Mouse (Mus musculus): ENCODE measurements at regions not wholly inside any gene's neighbourhood (a gene's known extent, or its start where the extent isn't known, plus 50 kb on each side); places are given as distances from the start of the nearest gene placed in this dataset.

DNA sequence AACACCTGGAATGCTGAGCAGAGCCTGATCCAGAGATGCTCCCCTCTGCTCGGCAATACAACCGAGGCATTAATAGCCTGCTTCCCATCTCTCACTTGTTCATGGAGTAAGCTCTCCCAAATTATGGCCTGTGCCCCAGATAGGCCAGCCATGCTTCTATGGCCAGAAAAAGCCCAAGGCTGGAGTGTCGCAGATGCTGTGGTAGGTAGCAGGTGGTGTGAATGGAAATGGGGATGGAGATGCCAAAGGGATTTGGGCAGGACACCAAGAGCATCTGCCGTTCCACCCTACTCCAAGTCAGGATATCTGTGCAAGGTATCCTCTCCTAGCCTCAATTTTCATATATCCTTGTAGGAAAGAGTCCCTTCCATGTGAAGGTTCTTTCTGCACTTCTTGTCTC is 145.2 kb upstream of the Klf12 start:
- no peak overlapping the region for H3K4me3 ChIP-seq (ENCODE audit: control insufficient read depth, low read depth, low read length)
- no peaks in the 10 kb centered on the region for H3K27me3 ChIP-seq (ENCODE audit: control insufficient read depth, insufficient read depth, low read length)
- H3K36me3 ChIP-seq (ENCODE audit: control insufficient read depth, insufficient read depth, low read length) = no peaks in the 10 kb centered on the region
- no peak overlapping the region for H3K27ac ChIP-seq (ENCODE audit: control insufficient read depth, insufficient read depth, low read depth, low read length)
- TF ChIP-seq CTCF (IDR thresholded peaks at IDR 0.05; ENCODE audit: control insufficient read depth, insufficient read depth, insufficient replicate concordance, low read depth, low read length) (no peak), POLR2A (IDR thresholded peaks at IDR 0.05; ENCODE audit: control insufficient read depth, low read depth, low read length) (no peak)
- H3K4me1 ChIP-seq (ENCODE audit: control insufficient read depth, insufficient read depth, low read length) = no peaks in the 10 kb centered on the region

GRCm38 (mm10) chr14:100426399-100426798 is 141.9 kb upstream of the Klf12 start:
- Histone ChIP-seq H3K4me3 (ENCODE audit: control insufficient read depth, low read depth, low read length) (no peak overlapping the region), H3K27ac (ENCODE audit: control insufficient read depth, insufficient read depth, low read depth, low read length) (no peak overlapping the region)
- TF ChIP-seq CTCF (IDR thresholded peaks at IDR 0.05; ENCODE audit: control insufficient read depth, insufficient read depth, insufficient replicate concordance, low read depth, low read length) (no peak), POLR2A (IDR thresholded peaks at IDR 0.05; ENCODE audit: control insufficient read depth, low read depth, low read length) (no peak)

DNA sequence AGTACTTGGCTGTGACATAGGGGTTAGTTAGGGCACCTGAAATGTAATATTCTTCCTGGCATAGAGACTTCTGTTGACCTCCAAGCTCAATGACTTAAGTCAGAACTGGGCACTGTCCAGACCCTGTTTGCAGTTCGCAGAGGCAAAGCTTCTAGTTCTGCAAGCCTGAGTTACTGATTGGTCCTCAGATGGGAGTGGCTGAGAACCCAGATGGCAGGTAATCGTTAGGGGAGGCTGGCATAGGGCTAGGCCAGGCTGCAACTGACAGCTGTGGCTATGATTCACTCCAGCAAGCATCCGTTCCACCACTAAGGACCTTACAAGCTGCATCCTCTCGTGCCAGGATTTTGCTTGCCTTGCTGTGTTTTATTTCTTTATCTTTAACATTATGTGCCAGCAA is 139.3 kb upstream of the Klf12 start:
- TF ChIP-seq CTCF (IDR thresholded peaks at IDR 0.05; ENCODE audit: control insufficient read depth, insufficient read depth, insufficient replicate concordance, low read depth, low read length) = no peak
- TF ChIP-seq POLR2A (IDR thresholded peaks at IDR 0.05; ENCODE audit: control insufficient read depth, low read depth, low read length) = no peak

More at GRCm38 (mm10) chr14:100426399-100426798, 141.9 kb upstream of the Klf12 start:
- no peaks in the 10 kb centered on the region for H3K27me3 ChIP-seq (ENCODE audit: control insufficient read depth, insufficient read depth, low read length)
- no peaks in the 10 kb centered on the region for H3K36me3 ChIP-seq (ENCODE audit: control insufficient read depth, insufficient read depth, low read length)
- no peaks in the 10 kb centered on the region for H3K4me1 ChIP-seq (ENCODE audit: control insufficient read depth, insufficient read depth, low read length)

DNA sequence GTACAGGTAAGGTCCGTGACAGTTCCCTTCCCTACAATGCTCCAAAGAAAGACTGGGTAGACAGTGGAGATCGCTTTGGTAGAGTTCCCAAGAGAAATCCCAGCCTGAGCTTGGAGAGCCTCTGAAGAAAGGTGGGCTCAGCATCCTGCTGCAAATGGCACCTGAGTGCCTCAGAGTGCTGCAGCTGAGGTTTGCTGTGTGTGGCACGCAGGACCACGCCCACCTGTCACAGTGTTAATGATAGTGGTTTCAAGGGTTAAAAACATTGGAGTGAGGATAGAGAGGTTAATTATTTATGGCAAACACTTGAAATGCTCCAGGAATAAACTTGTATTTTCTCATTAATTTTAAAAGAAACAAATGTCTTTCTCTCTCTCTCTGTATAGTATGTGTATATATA is 137.2 kb upstream of the Klf12 start:
- H3K36me3 ChIP-seq (ENCODE audit: control insufficient read depth, insufficient read depth, low read length) = no peaks in the 10 kb centered on the region
- H3K4me3 ChIP-seq (ENCODE audit: control insufficient read depth, low read depth, low read length) = no peak overlapping the region
- H3K27ac ChIP-seq (ENCODE audit: control insufficient read depth, insufficient read depth, low read depth, low read length) = no peak overlapping the region
- H3K4me1 ChIP-seq (ENCODE audit: control insufficient read depth, insufficient read depth, low read length) = no peaks in the 10 kb centered on the region
- TF ChIP-seq CTCF (IDR thresholded peaks at IDR 0.05; ENCODE audit: control insufficient read depth, insufficient read depth, insufficient replicate concordance, low read depth, low read length) (no peak), POLR2A (IDR thresholded peaks at IDR 0.05; ENCODE audit: control insufficient read depth, low read depth, low read length) (no peak)
- no peaks in the 10 kb centered on the region for H3K27me3 ChIP-seq (ENCODE audit: control insufficient read depth, insufficient read depth, low read length)

More for the DNA sequence above, 139.3 kb upstream of the Klf12 start:
- H3K4me1 ChIP-seq (ENCODE audit: control insufficient read depth, insufficient read depth, low read length) = no peaks in the 10 kb centered on the region
- H3K27ac ChIP-seq (ENCODE audit: control insufficient read depth, insufficient read depth, low read depth, low read length) = no peak overlapping the region
- no peaks in the 10 kb centered on the region for H3K27me3 ChIP-seq (ENCODE audit: control insufficient read depth, insufficient read depth, low read length)
- no peaks in the 10 kb centered on the region for H3K36me3 ChIP-seq (ENCODE audit: control insufficient read depth, insufficient read depth, low read length)
- H3K4me3 ChIP-seq (ENCODE audit: control insufficient read depth, low read depth, low read length) = no peak overlapping the region

DNA sequence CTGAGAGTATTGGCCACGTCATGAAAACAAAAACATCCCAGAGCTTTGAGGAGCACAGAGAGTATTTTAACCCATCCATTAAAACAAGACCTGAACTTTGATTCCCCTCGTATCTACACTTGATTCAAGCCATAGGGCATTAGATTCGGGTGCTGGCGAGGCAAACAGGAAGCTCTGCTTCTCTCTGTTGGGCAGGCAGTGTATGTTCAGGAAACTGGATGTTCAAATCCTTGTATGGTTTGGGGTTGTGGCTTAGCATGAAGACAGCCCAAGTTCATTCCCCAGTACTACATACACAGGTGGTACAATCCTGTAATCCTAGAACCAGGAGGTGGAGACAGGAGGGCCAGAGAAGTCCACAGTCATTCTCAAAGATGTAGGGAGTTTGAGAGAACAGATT is 130.6 kb upstream of the Klf12 start:
- H3K36me3 ChIP-seq (ENCODE audit: control insufficient read depth, insufficient read depth, low read length) = no peaks in the 10 kb centered on the region
- TF ChIP-seq CTCF (IDR thresholded peaks at IDR 0.05; ENCODE audit: control insufficient read depth, insufficient read depth, insufficient replicate concordance, low read depth, low read length) (no peak), POLR2A (IDR thresholded peaks at IDR 0.05; ENCODE audit: control insufficient read depth, low read depth, low read length) (no peak)
- H3K27ac ChIP-seq (ENCODE audit: control insufficient read depth, insufficient read depth, low read depth, low read length) = no peak overlapping the region
- no peak overlapping the region for H3K4me3 ChIP-seq (ENCODE audit: control insufficient read depth, low read depth, low read length)
- no peaks in the 10 kb centered on the region for H3K27me3 ChIP-seq (ENCODE audit: control insufficient read depth, insufficient read depth, low read length)
- H3K4me1 ChIP-seq (ENCODE audit: control insufficient read depth, insufficient read depth, low read length) = no peaks in the 10 kb centered on the region

GRCm38 (mm10) chr14:100412211-100412610 is 127.7 kb upstream of the Klf12 start:
- Histone ChIP-seq H3K4me3 (ENCODE audit: control insufficient read depth, low read depth, low read length) (no peak overlapping the region), H3K27ac (ENCODE audit: control insufficient read depth, insufficient read depth, low read depth, low read length) (no peak overlapping the region), H3K36me3 (ENCODE audit: control insufficient read depth, insufficient read depth, low read length) (no peaks in the 10 kb centered on the region), H3K27me3 (ENCODE audit: control insufficient read depth, insufficient read depth, low read length) (no peaks in the 10 kb centered on the region), H3K4me1 (ENCODE audit: control insufficient read depth, insufficient read depth, low read length) (no peaks in the 10 kb centered on the region)
- TF ChIP-seq CTCF (IDR thresholded peaks at IDR 0.05; ENCODE audit: control insufficient read depth, insufficient read depth, insufficient replicate concordance, low read depth, low read length) (no peak), POLR2A (IDR thresholded peaks at IDR 0.05; ENCODE audit: control insufficient read depth, low read depth, low read length) (no peak)

- Histone ChIP-seq H3K27ac (ENCODE audit: control insufficient read depth, insufficient read depth, low read depth, low read length) (no peak overlapping the region), H3K27me3 (ENCODE audit: control insufficient read depth, insufficient read depth, low read length) (no peaks in the 10 kb centered on the region), H3K4me1 (ENCODE audit: control insufficient read depth, insufficient read depth, low read length) (no peaks in the 10 kb centered on the region), H3K36me3 (ENCODE audit: control insufficient read depth, insufficient read depth, low read length) (no peaks in the 10 kb centered on the region), H3K4me3 (ENCODE audit: control insufficient read depth, low read depth, low read length) (no peak overlapping the region)
- TF ChIP-seq CTCF (IDR thresholded peaks at IDR 0.05; ENCODE audit: control insufficient read depth, insufficient read depth, insufficient replicate concordance, low read depth, low read length) (no peak), POLR2A (IDR thresholded peaks at IDR 0.05; ENCODE audit: control insufficient read depth, low read depth, low read length) (no peak)
Observed at GRCm38 (mm10) chr14:100397191-100397590, 112.7 kb upstream of the Klf12 start.

Measured in testis, adult 2 months (tissue).